Mouse (Mus musculus) liver, postnatal 0 days (tissue): Measurements from ENCODE around the gene Cnnm2. TPM values are rescaled to one million over a fixed set of nuclear protein-coding genes. Genes with fewer than 3 reads are reported as not detected.

Experiments used
- ATAC-seq: fragments of 200-750 bp; cut with Nextera tagmentation; 2 replicates; pipeline ENCODE4 v1.8.0; 2017; ENCODE audit warnings: mild to moderate bottlenecking, moderate library complexity
- DNase-seq: peaks from one replicate; pipeline ENCODE4 v3.0.0-alpha.2; 2016
- H3K27ac ChIP-seq: fragments of 300-500 bp; sonication (generic); 2 replicates; pipeline ENCODE4 v1.5.1; 2014; ENCODE audit warnings: antibody characterized with exemption, moderate library complexity, mild to moderate bottlenecking, low read depth
- H3K27me3 ChIP-seq: fragments of 300-500 bp; sonication (generic); 2 replicates; pipeline ENCODE4 v1.6.1; 2014; ENCODE audit warnings: low read length, control low read depth, mixed read lengths; ENCODE audit not compliant: insufficient read depth
- H3K36me3 ChIP-seq: fragments of 300-500 bp; sonication (generic); replicated peaks from 2 replicates; pipeline ENCODE4 v1.6.1; 2014; ENCODE audit warnings: mild to moderate bottlenecking, control low read depth, low read length, moderate library complexity, mixed read lengths; ENCODE audit not compliant: insufficient read depth
- H3K4me1 ChIP-seq: fragments of 300-500 bp; sonication (generic); 2 replicates; pipeline ENCODE4 v1.6.1; 2014; ENCODE audit warnings: antibody characterized with exemption, mild to moderate bottlenecking, control low read depth; ENCODE audit not compliant: insufficient read depth
- H3K4me2 ChIP-seq: fragments of 300-500 bp; sonication (generic); 2 replicates; pipeline ENCODE4 v1.6.1; 2014; ENCODE audit warnings: low read depth, mild to moderate bottlenecking, low read length, moderate library complexity, mixed read lengths
- H3K4me3 ChIP-seq: fragments of 300-500 bp; sonication (generic); 2 replicates; pipeline ENCODE4 v1.5.1; 2014; ENCODE audit warnings: low read depth, low read length
- H3K9ac ChIP-seq: fragments of 300-500 bp; sonication (generic); replicated peaks from 2 replicates; pipeline ENCODE4 v1.6.1; 2014; ENCODE audit warnings: mild to moderate bottlenecking, moderate library complexity
- H3K9me3 ChIP-seq: fragments of 300-500 bp; sonication (generic); 2 replicates; pipeline ENCODE4 v1.6.1; 2016; ENCODE audit warnings: mild to moderate bottlenecking, control low read depth, low read length, mixed read lengths
- CTCF ChIP-seq: sonication (generic); IDR thresholded peaks from 2 replicates; pipeline ENCODE4 v1.5.1; 2016; ENCODE audit warnings: antibody characterized with exemption, low read depth
- EP300 ChIP-seq: IDR thresholded peaks from 2 replicates; pipeline ENCODE4 v1.6.1; 2016; ENCODE audit warnings: antibody characterized with exemption, low read depth, mild to moderate bottlenecking
- WGBS: fragments of 180-500 bp; shearing (Covaris S2); extraction: QIAGEN DNeasy Blood & Tissue Kit; methylation state at CpG from one replicate; pipeline ENCODE4 v1.1.7; 2014; ENCODE audit not compliant: insufficient replicate concordance; 5-methylcytosine and 5-hydroxymethylcytosine counted together
- polyA plus RNA-seq: library from polyadenylated mRNA; unstranded; fragments of >200 nt; fragmentation: Nextera tagmentation; extraction: Ambion mirVana; gene quantifications from 2 replicates; pipeline ENCODE4 v1.2.1, GENCODE M21; 2015

Gene Cnnm2
- polyA plus RNA-seq, 1 experiment from 2014 or later: 1.6 TPM

- WGBS: 94% methylated on average over 5 of the region's 5 CpGs
- TF ChIP-seq EP300 (no peak), CTCF (no peak)
- ATAC-seq: no peak
These were observed 142.0 kb downstream of the Cnnm2 start for GRCm38 (mm10) chr19:46903379-46903778.

GRCm38 (mm10) chr19:46904907-46905306 is 143.5 kb downstream of the Cnnm2 start:
- Histone ChIP-seq H3K9me3 (no peaks in the 10 kb centered on the region), H3K27me3 (no peaks in the 10 kb centered on the region), H3K36me3 (peaks cover 12% of the 10 kb centered on the region), H3K27ac (peak overlapping the region; percentile 82), H3K4me2 (peak overlapping the region; percentile 59), H3K9ac (no peak overlapping the region), H3K4me3 (no peak overlapping the region), H3K4me1 (peaks cover 50% of the 10 kb centered on the region)
- ATAC-seq (peak; percentile 32; the same call in 1 of the 2 replicates), DNase-seq (no peak)
- TF ChIP-seq EP300: no peak
- TF ChIP-seq CTCF: no peak
- WGBS: 69% methylated on average over 1 of the region's 1 CpGs

More at GRCm38 (mm10) chr19:46903379-46903778, 142.0 kb downstream of the Cnnm2 start:
- Histone ChIP-seq H3K9me3 (no peaks in the 10 kb centered on the region), H3K4me3 (no peak overlapping the region), H3K27ac (0 out of 2 replicates have a peak overlapping the region, but pooled peaks have one; percentile 19), H3K9ac (no peak overlapping the region), H3K27me3 (no peaks in the 10 kb centered on the region), H3K4me1 (peaks cover 38% of the 10 kb centered on the region), H3K36me3 (peaks cover 15% of the 10 kb centered on the region), H3K4me2 (no peak overlapping the region)
- no peak for DNase-seq

- H3K9me3 ChIP-seq: no peaks in the 10 kb centered on the region
- H3K4me2 ChIP-seq: peak overlapping the region; percentile 59
- no peak for TF ChIP-seq CTCF
- peak; percentile 99 for TF ChIP-seq EP300
- DNase-seq: no peak
- no peaks in the 10 kb centered on the region for H3K27me3 ChIP-seq
- no peak overlapping the region for H3K9ac ChIP-seq
- ATAC-seq: peak; percentile 84
- H3K27ac ChIP-seq: peak overlapping the region; percentile 82
- peaks cover 47% of the 10 kb centered on the region for H3K4me1 ChIP-seq
- H3K36me3 ChIP-seq: peaks cover 12% of the 10 kb centered on the region
- H3K4me3 ChIP-seq: no peak overlapping the region
These were observed 144.0 kb downstream of the Cnnm2 start for GRCm38 (mm10) chr19:46905383-46905782.

- H3K9me3 ChIP-seq: no peaks in the 10 kb centered on the region
- H3K4me3 ChIP-seq: no peak overlapping the region
- H3K4me1 ChIP-seq: peaks cover 44% of the 10 kb centered on the region
- no peak for DNase-seq
- ATAC-seq: no peak
- 67% methylated on average over 4 of the region's 4 CpGs for WGBS
- peak overlapping the region; percentile 82 for H3K27ac ChIP-seq
- no peak for TF ChIP-seq CTCF
- no peak for TF ChIP-seq EP300
- peaks cover 12% of the 10 kb centered on the region for H3K36me3 ChIP-seq
- no peak overlapping the region; the same call in 1 of the 2 replicates for H3K9ac ChIP-seq
- H3K27me3 ChIP-seq: no peaks in the 10 kb centered on the region
- peak overlapping the region; percentile 59 for H3K4me2 ChIP-seq
These were observed 144.6 kb downstream of the Cnnm2 start for GRCm38 (mm10) chr19:46905971-46906370.

GRCm38 (mm10) chr19:46908207-46908606 is 146.8 kb downstream of the Cnnm2 start:
- WGBS: 87% methylated on average over 5 of the region's 5 CpGs

GRCm38 (mm10) chr19:46908977-46909376 is 147.6 kb downstream of the Cnnm2 start:
- WGBS: 78% methylated on average over 4 of the region's 4 CpGs
- DNase-seq (no peak), ATAC-seq (peak; percentile 37; the same call in 1 of the 2 replicates)
- H3K4me3 ChIP-seq: no peak overlapping the region
- H3K36me3 ChIP-seq: peaks cover 8% of the 10 kb centered on the region; the same call in 1 of the 2 replicates
- H3K9ac ChIP-seq: no peak overlapping the region
- H3K4me2 ChIP-seq: no peak overlapping the region
- H3K4me1 ChIP-seq: peaks cover 37% of the 10 kb centered on the region
- H3K27me3 ChIP-seq: no peaks in the 10 kb centered on the region
- TF ChIP-seq EP300 (peak; percentile 62), CTCF (no peak)
- peak overlapping the region; percentile 49; the same call in 1 of the 2 replicates for H3K27ac ChIP-seq
- H3K9me3 ChIP-seq: no peaks in the 10 kb centered on the region

More at GRCm38 (mm10) chr19:46908207-46908606, 146.8 kb downstream of the Cnnm2 start:
- H3K27ac ChIP-seq: no peak overlapping the region; the same call in 1 of the 2 replicates
- peaks cover 40% of the 10 kb centered on the region for H3K4me1 ChIP-seq
- peaks cover 16% of the 10 kb centered on the region for H3K36me3 ChIP-seq
- no peak for TF ChIP-seq CTCF
- no peak for TF ChIP-seq EP300
- H3K9ac ChIP-seq: no peak overlapping the region
- no peaks in the 10 kb centered on the region for H3K27me3 ChIP-seq
- DNase-seq: no peak
- no peak for ATAC-seq
- no peaks in the 10 kb centered on the region for H3K9me3 ChIP-seq
- H3K4me2 ChIP-seq: no peak overlapping the region
- no peak overlapping the region for H3K4me3 ChIP-seq
